Mouse (Mus musculus): ENCODE measurements around the gene Igsf21.

DNA sequence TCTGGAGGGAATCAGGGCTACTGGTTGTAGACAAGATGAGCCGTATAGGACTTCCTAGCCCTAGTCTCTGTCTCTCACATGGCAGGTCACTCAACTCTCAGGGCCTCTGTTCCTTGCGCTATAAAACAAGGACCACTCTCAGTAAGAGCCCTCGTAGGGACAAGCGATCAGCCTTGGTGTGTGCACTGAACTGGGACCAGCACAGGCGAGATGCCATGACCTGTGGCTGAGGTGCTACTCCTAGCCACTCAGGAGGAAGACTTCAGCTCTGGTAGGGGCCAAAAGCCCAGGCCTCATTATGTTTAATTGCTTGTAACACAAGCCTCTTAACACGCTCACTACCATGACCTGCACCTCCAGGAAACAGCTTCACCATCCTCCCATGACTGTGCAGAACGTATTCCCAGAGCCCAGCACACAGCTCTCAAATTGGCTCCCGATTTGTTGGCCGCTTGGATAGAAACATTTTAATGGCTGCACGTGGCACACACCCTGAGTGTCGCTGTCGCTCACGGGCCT lies 183.4 kb downstream of the Igsf21 start:
- no peak for TF ChIP-seq CTCF (IDR thresholded peaks at IDR 0.05; ENCODE audit: low read depth)
- no peak for TF ChIP-seq EP300 (IDR thresholded peaks at IDR 0.05; ENCODE audit: low read depth)
